26 mouse cellular contexts compared by ENCODE assay signal in the genomic region with DNA sequence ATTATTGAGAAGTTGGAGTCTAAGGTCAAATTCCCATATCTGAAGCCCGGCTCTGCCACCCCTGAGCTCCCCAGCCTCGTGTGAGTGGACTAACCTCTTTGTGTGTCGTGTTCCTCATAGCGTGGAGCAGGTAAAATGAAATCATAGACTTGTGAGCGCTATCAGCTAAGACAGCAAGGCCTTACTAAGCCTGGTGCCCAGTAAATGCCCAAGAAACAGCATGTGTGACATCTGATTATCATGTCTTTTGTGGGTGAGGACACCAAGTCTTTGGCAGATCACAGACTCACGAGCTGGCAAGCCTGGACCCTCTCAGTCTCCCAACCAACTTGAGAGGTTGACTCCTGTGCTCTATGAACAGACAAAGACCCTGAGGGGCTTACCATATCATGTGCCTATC. TPM values are rescaled to one million over a fixed set of nuclear protein-coding genes. Genes with fewer than 3 reads are reported as not detected.
A peak's percentile ranks its signal among the peaks of the same experiment; 100 is the strongest.
DNase-seq lines count a peak whose midpoint lies in the region; ATAC-seq and TF ChIP-seq lines count a peak whose summit lies in the region.
"Had no signal": no experiment of that assay in that cellular context is flagged by ENCODE, and none has a peak within 500 bp of the region (broad histone marks: within the 10 kb centered on the region; RNA-seq: fewer than 3 reads in every experiment).

No protein-coding gene starts in this region.

- H3K9me3 ChIP-seq in heart, embryonic 15.5 days (replicated peaks), result peaks cover 4% of the 10 kb centered on the region
- peaks cover 28% of the 10 kb centered on the region for H3K9me3 ChIP-seq in megakaryocyte, embryonic 14.5 days

- WGBS in heart, embryonic 15.5 days, result 88% methylated on average over 6 of the region's 6 CpGs
- 91% methylated on average over 6 of the region's 6 CpGs for WGBS in heart, adult 2 months

- no peak for TF ChIP-seq CTCF in heart, adult 2 months (IDR thresholded peaks at IDR 0.05)

- DNase-seq in heart, adult 2 months, result no peak
- peak; percentile 74 for DNase-seq in MEL-GATA-1-ER (ENCODE audit: extremely low read depth, low read depth)
- no peak for DNase-seq in frontal cortex, postnatal 10 days (ENCODE audit: low spot score in 2 of 2)
- DNase-seq: adrenal gland, adult 8-10 months; adrenal gland, postnatal 25 days; B cell, adult 2 months; cerebellum, adult 11-12 months; cerebellum, adult 8-10 months; cerebellum, postnatal 36 days; gastrocnemius, adult 2 months; gastrocnemius, postnatal 14 days; heart, postnatal 36 days had no signal

- H3K27me3 ChIP-seq in heart, embryonic 15.5 days, result no peaks in the 10 kb centered on the region
- H3K27me3 ChIP-seq in heart, adult 2 months (ENCODE audit: control insufficient read depth, insufficient read depth, low read length), result no peaks in the 10 kb centered on the region
- no peaks in the 10 kb centered on the region for H3K27me3 ChIP-seq in megakaryocyte, embryonic 14.5 days (replicated peaks)
- H3K27me3 ChIP-seq: forebrain, embryonic 13.5 days; heart, embryonic 13.5 days; hindbrain, embryonic 13.5 days; intestine, embryonic 15.5 days had no signal

- no peaks in the 10 kb centered on the region for H3K36me3 ChIP-seq in heart, embryonic 15.5 days
- H3K36me3 ChIP-seq in heart, adult 2 months (ENCODE audit: control insufficient read depth, insufficient read depth, low read length), result no peaks in the 10 kb centered on the region
- H3K36me3 ChIP-seq in megakaryocyte, embryonic 14.5 days (replicated peaks; ENCODE audit: low read length), result peaks cover 44% of the 10 kb centered on the region
- H3K36me3 ChIP-seq: forebrain, embryonic 10.5 days; heart, embryonic 13.5 days; hindbrain, embryonic 10.5 days; hindbrain, embryonic 13.5 days; intestine, embryonic 15.5 days had no signal

- no peak for TF ChIP-seq EP300 in heart, adult 2 months (IDR thresholded peaks at IDR 0.05; ENCODE audit: insufficient read depth, low read depth, low read length)

- intact Hi-C loops in heart, adult 2 months (cut with DNase I), result no loop called here

- H3K27ac ChIP-seq in heart, embryonic 15.5 days, result 0 out of 2 replicates have a peak overlapping the region, but pooled peaks have one; percentile 14
- H3K27ac ChIP-seq in heart, adult 2 months, result no peak overlapping the region
- H3K27ac ChIP-seq: forebrain, embryonic 10.5 days; gastrocnemius, adult 2 months; heart, embryonic 10.5 days; hindbrain, embryonic 10.5 days; intestine, embryonic 15.5 days had no signal

- TF ChIP-seq POLR2A in heart, adult 2 months (IDR thresholded peaks at IDR 0.05; ENCODE audit: insufficient read depth, low read depth, low read length), result no peak

- peaks cover 21% of the 10 kb centered on the region for H3K4me1 ChIP-seq in heart, embryonic 15.5 days (replicated peaks)
- H3K4me1 ChIP-seq in heart, adult 2 months (ENCODE audit: control insufficient read depth, insufficient read depth, low read length), result no peaks in the 10 kb centered on the region
- peaks cover 80% of the 10 kb centered on the region for H3K4me1 ChIP-seq in megakaryocyte, embryonic 14.5 days
- H3K4me1 ChIP-seq: forebrain, embryonic 10.5 days; hindbrain, embryonic 13.5 days had no signal

- no peak for ATAC-seq in heart, embryonic 15.5 days (replicated peaks; ENCODE audit: insufficient number of reproducible peaks, insufficient read depth, low FRiP score, low read depth)
- no peak for ATAC-seq in megakaryocyte, adult 5-6 weeks (ENCODE audit: poor library complexity, severe bottlenecking)
- peak; percentile 85 for ATAC-seq in megakaryocyte-erythroid progenitor cell, adult 5-6 weeks (replicated peaks; ENCODE audit: low FRiP score, low TSS enrichment, poor library complexity, severe bottlenecking)
- ATAC-seq: hindbrain, embryonic 16.5 days; intestine, embryonic 15.5 days had no signal

- H3K4me2 ChIP-seq in heart, embryonic 15.5 days, result no peak overlapping the region
- H3K4me2 ChIP-seq: forebrain, embryonic 13.5 days; heart, embryonic 13.5 days; hindbrain, embryonic 13.5 days; intestine, embryonic 15.5 days had no signal

- H3K9ac ChIP-seq in heart, embryonic 15.5 days, result no peak overlapping the region
- H3K9ac ChIP-seq in heart, adult 2 months (ENCODE audit: low read depth, low read length), result no peak overlapping the region
- H3K9ac ChIP-seq: forebrain, embryonic 13.5 days; heart, embryonic 13.5 days; hindbrain, embryonic 13.5 days; intestine, embryonic 15.5 days had no signal

- no peaks in the 10 kb centered on the region for H3K79me2 ChIP-seq in heart, adult 2 months (replicated peaks; ENCODE audit: control insufficient read depth, insufficient read depth, low read length)

- H3K4me3 ChIP-seq in heart, embryonic 15.5 days, result no peak overlapping the region
- H3K4me3 ChIP-seq in heart, adult 2 months, result no peak overlapping the region
- peak overlapping the region; percentile 88 for H3K4me3 ChIP-seq in megakaryocyte, embryonic 14.5 days (replicated peaks)
- H3K4me3 ChIP-seq: forebrain, embryonic 10.5 days; forebrain, embryonic 13.5 days; gastrocnemius, adult 2 months; heart, embryonic 10.5 days; heart, embryonic 13.5 days; hindbrain, embryonic 10.5 days; hindbrain, embryonic 13.5 days; intestine, embryonic 15.5 days had no signal

RNA-seq across cellular contexts. Expression of a gene that starts 34.6 kb away (rescaled TPM):
- 0.21 and 2.5 TPM in 2 replicates for polyA plus RNA-seq in heart, embryonic 15.5 days (2015; fragmentation: Nextera tagmentation; extraction: Ambion mirVana)
- under 1 TPM; 0.18 to 0.52 TPM for total RNA-seq in heart, adult 2 months (2021)
- polyA plus RNA-seq in heart, adult 2 months (2012; rRNA removed), result not detected in 2 replicates
- polyA plus RNA-seq in megakaryocyte, embryonic 14.5 days (2012; ENCODE audit: insufficient read depth, low replicate concordance), result not detected in 2 replicates
- not detected in 2 replicates for total RNA-seq in megakaryocyte, adult 5-6 weeks (2015)
- not detected in 2 replicates for total RNA-seq in megakaryocyte, adult 5-6 weeks (2017)
- total RNA-seq in megakaryocyte-erythroid progenitor cell, adult 5-6 weeks (2014; fragmentation: Nextera tagmentation), result not detected in 2 replicates
- total RNA-seq in megakaryocyte-erythroid progenitor cell, adult 5-6 weeks (2017), result 0.65 TPM in 1 of 2 replicates, not detected in the other
- total RNA-seq: adrenal gland, adult 8-10 months; adrenal gland, postnatal 25 days; heart, postnatal 36 days had no signal
- polyA plus RNA-seq: brain, embryonic 14.5 days; forebrain, embryonic 10.5 days; forebrain, embryonic 13.5 days; forebrain, embryonic 16.5 days; heart, embryonic 13.5 days; hindbrain, embryonic 13.5 days; hindbrain, embryonic 16.5 days; intestine, embryonic 15.5 days had no signal

RNA-seq across cellular contexts. Expression of a gene that starts 39.1 kb away (rescaled TPM):
- 1.2 and 7.7 TPM in 2 replicates for polyA plus RNA-seq in heart, embryonic 15.5 days (2015; fragmentation: Nextera tagmentation; extraction: Ambion mirVana)
- total RNA-seq in heart, adult 2 months (2021), result under 1 TPM; 0.52 to 0.55 TPM
- polyA plus RNA-seq in heart, adult 2 months (2012; rRNA removed), result 0.56 and 0.92 TPM in 2 replicates
- polyA plus RNA-seq in megakaryocyte, embryonic 14.5 days (2012; ENCODE audit: insufficient read depth, low replicate concordance), result 0.70 TPM in 1 of 2 replicates, not detected in the other
- 6.4 and 10.8 TPM in 2 replicates for total RNA-seq in megakaryocyte, adult 5-6 weeks (2015)
- total RNA-seq in megakaryocyte, adult 5-6 weeks (2017), result 9.3 and 10.5 TPM in 2 replicates
- total RNA-seq in megakaryocyte-erythroid progenitor cell, adult 5-6 weeks (2014; fragmentation: Nextera tagmentation), result 17.2 and 22.9 TPM in 2 replicates
- 22.0 and 26.8 TPM in 2 replicates for total RNA-seq in megakaryocyte-erythroid progenitor cell, adult 5-6 weeks (2017)

Comparison
In these comparisons a context has a peak if more than half of its experiments do, and no peak if none do; other contexts are left out.
1. RNA of a gene that starts 39.1 kb away (total RNA-seq): 17.2 to 26.8 TPM in megakaryocyte-erythroid progenitor cell, adult 5-6 weeks and 6.4 to 10.8 TPM in megakaryocyte, adult 5-6 weeks; 0.52 to 0.55 TPM in heart, adult 2 months; every median in the first group is over 4 times any median in the second.